Mouse (Mus musculus): Measurements from ENCODE around the gene Foxc1. TPM values are rescaled to one million over a fixed set of nuclear protein-coding genes. Genes with fewer than 3 reads are reported as not detected.

The Foxc1 gene
- polyA plus RNA-seq, 1 experiment from 2014 or later, result 3.1 TPM

- H3K4me3 ChIP-seq, result no peak overlapping the region
- WGBS, result 26% methylated on average over 5 of the region's 5 CpGs
- H3K27me3 ChIP-seq, result peaks cover 25% of the 10 kb centered on the region
- H3K4me1 ChIP-seq, result peaks cover 18% of the 10 kb centered on the region
- no peak overlapping the region for H3K27ac ChIP-seq
- no peaks in the 10 kb centered on the region for H3K9me3 ChIP-seq
- H3K4me2 ChIP-seq, result peak overlapping the region; percentile 32; the same call in 1 of the 2 replicates
- no peak overlapping the region for H3K9ac ChIP-seq
- no peaks in the 10 kb centered on the region for H3K36me3 ChIP-seq
- no peak for ATAC-seq (ENCODE audit: insufficient number of reproducible peaks, low FRiP score, low TSS enrichment, low read depth)
These were observed 13.3 kb upstream of the Foxc1 start for GRCm38 (mm10) chr13:31793163-31793562.

DNA sequence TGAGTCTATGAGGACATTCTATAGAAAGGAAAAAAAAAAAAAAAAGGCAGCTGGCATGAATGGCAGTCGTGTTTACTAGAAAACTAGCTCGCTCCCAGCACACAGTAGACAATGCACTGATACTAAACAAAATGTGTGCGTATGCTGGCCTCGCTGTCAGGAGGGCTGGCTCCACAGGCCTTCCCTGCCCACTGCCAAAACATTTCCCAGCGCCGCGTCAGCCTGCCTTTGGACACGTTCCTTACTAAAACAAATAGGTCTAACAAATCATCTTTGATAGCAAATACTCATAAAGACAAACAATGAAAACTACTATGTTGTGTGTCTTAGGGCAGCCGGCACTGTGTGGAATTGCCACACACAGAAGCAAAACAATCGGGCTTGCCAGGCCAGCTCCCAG lies 9.1 kb upstream of the Foxc1 start:
- no peak overlapping the region for H3K4me3 ChIP-seq
- WGBS, result 67% methylated on average over 10 of the region's 10 CpGs
- H3K27me3 ChIP-seq, result peaks cover 60% of the 10 kb centered on the region
- no peak for ATAC-seq (ENCODE audit: insufficient number of reproducible peaks, low FRiP score, low TSS enrichment, low read depth)
- no peak overlapping the region for H3K4me2 ChIP-seq
- H3K4me1 ChIP-seq, result peaks cover 35% of the 10 kb centered on the region
- no peaks in the 10 kb centered on the region for H3K9me3 ChIP-seq
- no peak overlapping the region for H3K27ac ChIP-seq
- H3K9ac ChIP-seq, result no peak overlapping the region
- no peaks in the 10 kb centered on the region for H3K36me3 ChIP-seq

GRCm38 (mm10) chr13:31798075-31798474 lies 8.4 kb upstream of the Foxc1 start:
- Histone ChIP-seq H3K27me3 (peaks cover 61% of the 10 kb centered on the region), H3K9ac (no peak overlapping the region), H3K4me1 (peaks cover 34% of the 10 kb centered on the region), H3K36me3 (no peaks in the 10 kb centered on the region), H3K9me3 (no peaks in the 10 kb centered on the region), H3K27ac (no peak overlapping the region), H3K4me2 (no peak overlapping the region), H3K4me3 (no peak overlapping the region)
- WGBS, result 26% methylated on average over 9 of the region's 9 CpGs
- ATAC-seq (ENCODE audit: insufficient number of reproducible peaks, low FRiP score, low TSS enrichment, low read depth), result no peak

DNA sequence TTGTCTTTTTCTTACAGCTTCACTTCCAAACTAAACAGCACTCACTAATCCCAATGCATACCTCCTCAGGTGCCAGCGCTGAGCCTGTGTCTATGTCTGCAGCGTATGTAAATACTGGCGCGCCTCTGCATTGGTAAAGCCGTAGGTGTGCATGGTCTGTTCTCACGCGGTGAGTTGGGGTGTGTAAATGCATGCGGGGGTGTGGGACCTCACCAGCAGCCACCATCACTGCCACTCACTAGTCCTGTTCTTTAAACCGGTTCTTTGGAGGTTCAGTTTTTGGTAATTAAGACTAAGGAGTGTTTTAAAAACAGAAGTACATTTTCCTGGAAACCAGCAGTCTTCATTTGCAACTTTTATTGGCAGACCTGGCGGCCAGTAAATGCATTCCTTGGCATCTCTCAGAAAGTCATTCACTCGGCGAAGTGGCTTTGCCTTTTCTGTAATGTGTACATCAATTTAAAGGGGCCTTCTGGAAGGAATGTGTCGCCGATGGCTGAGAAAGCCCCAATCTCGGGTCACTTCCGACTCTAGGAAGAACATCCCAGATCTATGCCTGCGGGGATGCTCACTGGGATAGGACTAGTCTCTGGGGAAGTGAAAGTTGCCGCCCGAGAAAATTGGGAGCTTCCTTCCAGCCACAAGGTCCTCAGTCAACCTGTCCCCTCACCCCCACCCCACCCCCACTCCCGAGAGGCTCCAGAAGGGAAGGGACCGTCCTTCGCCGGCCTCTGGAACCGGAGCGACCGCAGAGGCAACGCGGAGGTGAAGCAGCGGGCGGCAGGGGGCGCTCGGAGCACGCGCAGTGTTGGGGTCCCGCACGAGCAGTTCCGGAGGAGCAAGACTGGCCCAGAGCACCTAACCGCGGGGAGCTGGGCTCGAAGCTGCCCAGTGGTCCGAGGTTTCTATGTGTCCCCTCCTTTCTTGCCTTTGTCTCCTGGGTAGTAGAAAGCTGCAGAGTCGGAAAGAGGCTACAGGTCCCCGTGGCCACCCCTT lies 5.6 kb upstream of the Foxc1 start:
- peak; percentile 66; the same call in 1 of the 2 replicates for ATAC-seq (ENCODE audit: insufficient number of reproducible peaks, low FRiP score, low TSS enrichment, low read depth)
- peak overlapping the region; percentile 51 for H3K27ac ChIP-seq
- H3K9ac ChIP-seq, result no peak overlapping the region
- H3K4me3 ChIP-seq, result peak overlapping the region; percentile 35
- H3K36me3 ChIP-seq, result no peaks in the 10 kb centered on the region
- WGBS, result 1% methylated on average over 43 of the region's 43 CpGs
- H3K4me1 ChIP-seq, result peaks cover 44% of the 10 kb centered on the region
- H3K27me3 ChIP-seq, result peaks cover 67% of the 10 kb centered on the region
- H3K9me3 ChIP-seq, result no peaks in the 10 kb centered on the region
- H3K4me2 ChIP-seq, result peak overlapping the region; percentile 63

GRCm38 (mm10) chr13:31801703-31802305 lies 4.6 kb upstream of the Foxc1 start:
- ATAC-seq (ENCODE audit: insufficient number of reproducible peaks, low FRiP score, low TSS enrichment, low read depth), result no peak
- Histone ChIP-seq H3K4me2 (peak overlapping the region; percentile 63), H3K4me3 (peak overlapping the region; percentile 35), H3K4me1 (peaks cover 49% of the 10 kb centered on the region), H3K9ac (no peak overlapping the region), H3K9me3 (no peaks in the 10 kb centered on the region), H3K27me3 (peaks cover 72% of the 10 kb centered on the region), H3K27ac (peak overlapping the region; percentile 51), H3K36me3 (no peaks in the 10 kb centered on the region)
- WGBS, result 6% methylated on average over 25 of the region's 25 CpGs

- Histone ChIP-seq H3K4me2 (no peak overlapping the region), H3K27ac (no peak overlapping the region), H3K4me1 (peaks cover 55% of the 10 kb centered on the region), H3K9ac (no peak overlapping the region), H3K9me3 (no peaks in the 10 kb centered on the region), H3K27me3 (peaks cover 77% of the 10 kb centered on the region), H3K36me3 (no peaks in the 10 kb centered on the region), H3K4me3 (no peak overlapping the region)
- WGBS, result 14% methylated on average over 5 of the region's 5 CpGs
- ATAC-seq (ENCODE audit: insufficient number of reproducible peaks, low FRiP score, low TSS enrichment, low read depth), result no peak
These were observed 4.0 kb upstream of the Foxc1 start for GRCm38 (mm10) chr13:31802447-31802846.

- WGBS, result 7% methylated on average over 31 of the region's 31 CpGs
- no peaks in the 10 kb centered on the region for H3K9me3 ChIP-seq
- H3K27me3 ChIP-seq, result peaks cover 77% of the 10 kb centered on the region
- peak overlapping the region; percentile 31 for H3K4me2 ChIP-seq
- ATAC-seq (ENCODE audit: insufficient number of reproducible peaks, low FRiP score, low TSS enrichment, low read depth), result no peak
- no peaks in the 10 kb centered on the region for H3K36me3 ChIP-seq
- no peak overlapping the region for H3K4me3 ChIP-seq
- no peak overlapping the region for H3K27ac ChIP-seq
- H3K4me1 ChIP-seq, result peaks cover 57% of the 10 kb centered on the region
- H3K9ac ChIP-seq, result no peak overlapping the region
These were observed 3.0 kb upstream of the Foxc1 start for GRCm38 (mm10) chr13:31803166-31804093.

GRCm38 (mm10) chr13:31804571-31804970 lies 1.9 kb upstream of the Foxc1 start:
- Histone ChIP-seq H3K4me1 (peaks cover 58% of the 10 kb centered on the region), H3K27me3 (peaks cover 68% of the 10 kb centered on the region), H3K27ac (no peak overlapping the region), H3K36me3 (no peaks in the 10 kb centered on the region), H3K9me3 (no peaks in the 10 kb centered on the region), H3K4me3 (no peak overlapping the region), H3K9ac (no peak overlapping the region), H3K4me2 (no peak overlapping the region)
- 10% methylated on average over 7 of the region's 7 CpGs for WGBS
- no peak for ATAC-seq (ENCODE audit: insufficient number of reproducible peaks, low FRiP score, low TSS enrichment, low read depth)

GRCm38 (mm10) chr13:31805831-31806427 lies 504 bp upstream of the Foxc1 start:
- Histone ChIP-seq H3K9ac (peak overlapping the region; percentile 8; the same call in 1 of the 2 replicates), H3K27me3 (peaks cover 60% of the 10 kb centered on the region), H3K4me3 (peak overlapping the region; percentile 68), H3K4me2 (peak overlapping the region; percentile 92), H3K4me1 (peaks cover 58% of the 10 kb centered on the region), H3K27ac (peak overlapping the region; percentile 79), H3K36me3 (no peaks in the 10 kb centered on the region), H3K9me3 (no peaks in the 10 kb centered on the region)
- peak; percentile 71 for ATAC-seq (ENCODE audit: insufficient number of reproducible peaks, low FRiP score, low TSS enrichment, low read depth)
- WGBS, result 4% methylated on average over 34 of the region's 34 CpGs

GRCm38 (mm10) chr13:31806890-31807735 lies 680 bp downstream of the Foxc1 start:
- peak overlapping the region; percentile 78 for H3K9ac ChIP-seq
- peak overlapping the region; percentile 92 for H3K4me2 ChIP-seq
- no peaks in the 10 kb centered on the region for H3K36me3 ChIP-seq
- under 1% methylated on average over 97 of the region's 101 CpGs for WGBS
- peak overlapping the region; percentile 97 for H3K27ac ChIP-seq
- peaks cover 54% of the 10 kb centered on the region for H3K4me1 ChIP-seq
- peak overlapping the region; percentile 68 for H3K4me3 ChIP-seq
- no peaks in the 10 kb centered on the region for H3K9me3 ChIP-seq
- ATAC-seq (ENCODE audit: insufficient number of reproducible peaks, low FRiP score, low TSS enrichment, low read depth), result no peak
- peaks cover 56% of the 10 kb centered on the region for H3K27me3 ChIP-seq
